Mouse (Mus musculus): Measurements from ENCODE around the gene Trim66.

GRCm38 (mm10) chr7:109534921-109535320, 27.0 kb upstream of the Trim66 start:
- TF ChIP-seq GATA1 (IDR thresholded peaks at IDR 0.05; ENCODE audit: borderline replicate concordance, low read length) (no peak), FLI1 (IDR thresholded peaks at IDR 0.05; ENCODE audit: low read length) (no peak)

All from megakaryocyte, embryonic 14.5 days (primary cell).